Mouse (Mus musculus): ENCODE data around the gene Mtx2. TPM values are rescaled to one million over a fixed set of nuclear protein-coding genes. Genes with fewer than 3 reads are reported as not detected.

Mtx2 gene
- polyA plus RNA-seq (2015; fragmentation: Nextera tagmentation; extraction: Ambion mirVana): 156 and 166 TPM in 2 replicates

DNA sequence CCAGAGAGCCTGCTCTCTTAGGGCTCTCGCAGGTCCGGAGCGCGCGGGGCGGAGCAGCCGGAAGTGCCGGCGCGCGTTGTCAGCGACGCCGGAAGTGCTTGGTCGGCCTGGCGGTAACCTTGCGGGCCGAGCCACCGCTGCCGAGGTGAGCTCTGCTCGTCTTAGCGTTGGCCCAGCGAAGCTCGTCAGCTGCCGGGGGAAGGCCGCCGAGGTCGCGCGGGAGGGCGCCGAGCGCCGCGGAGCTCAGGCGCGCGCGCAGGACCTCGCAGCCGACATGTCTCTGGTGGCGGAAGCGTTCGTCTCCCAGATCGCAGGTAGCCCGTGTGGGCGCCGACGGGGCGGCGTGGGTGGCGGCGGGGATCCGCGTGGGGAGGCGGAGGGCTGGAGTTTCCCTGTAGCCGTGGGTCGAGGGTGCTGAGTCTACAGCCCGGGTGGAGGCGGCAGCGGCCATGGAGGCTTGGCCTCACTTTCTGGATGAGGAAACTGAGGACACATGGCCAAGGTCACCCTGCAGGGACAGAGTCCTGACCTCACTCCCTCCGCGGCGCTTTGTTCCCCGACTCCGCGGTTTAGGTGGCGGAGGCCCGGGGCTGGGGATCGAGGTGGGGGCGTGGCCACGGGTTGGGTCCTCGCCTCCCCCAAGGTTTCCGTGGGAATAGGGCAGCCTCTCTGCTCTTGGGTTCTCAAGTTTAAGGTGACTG is at the start of gene Mtx2:
Gene Mtx2, plus strand, starts transcription at position 74 of the 701 bp plus-strand sequence.
- peak; percentile 95 for ATAC-seq (ENCODE audit: low read depth)

GRCm38 (mm10) chr2:74777536-74778275 is 47.9 kb upstream of the Mtx2 start:
- no peaks in the 10 kb centered on the region for H3K27me3 ChIP-seq
- no peak overlapping the region for H3K4me2 ChIP-seq
- 69% methylated on average over 13 of the region's 13 CpGs for WGBS
- no peak overlapping the region for H3K27ac ChIP-seq (replicated peaks)
- no peak for ATAC-seq (ENCODE audit: low read depth)
- H3K9ac ChIP-seq: no peak overlapping the region
- H3K9me3 ChIP-seq: no peaks in the 10 kb centered on the region
- no peaks in the 10 kb centered on the region; the same call in 1 of the 2 replicates for H3K4me1 ChIP-seq (replicated peaks)
- no peak overlapping the region for H3K4me3 ChIP-seq
- H3K36me3 ChIP-seq: no peaks in the 10 kb centered on the region

More for the DNA sequence above, at the start of gene Mtx2:
- H3K36me3 ChIP-seq: no peaks in the 10 kb centered on the region
- H3K4me1 ChIP-seq (replicated peaks): peaks cover 11% of the 10 kb centered on the region
- peak within 1 kb of the TSS; percentile 92 for H3K9ac ChIP-seq
- no peaks in the 10 kb centered on the region for H3K27me3 ChIP-seq
- no peaks in the 10 kb centered on the region for H3K9me3 ChIP-seq
- under 1% methylated on average over 74 of the region's 74 CpGs for WGBS
- peak within 1 kb of the TSS; percentile 86 for H3K4me2 ChIP-seq
- peak within 1 kb of the TSS; percentile 88 for H3K4me3 ChIP-seq
- H3K27ac ChIP-seq (replicated peaks): peak within 1 kb of the TSS; percentile 91

DNA sequence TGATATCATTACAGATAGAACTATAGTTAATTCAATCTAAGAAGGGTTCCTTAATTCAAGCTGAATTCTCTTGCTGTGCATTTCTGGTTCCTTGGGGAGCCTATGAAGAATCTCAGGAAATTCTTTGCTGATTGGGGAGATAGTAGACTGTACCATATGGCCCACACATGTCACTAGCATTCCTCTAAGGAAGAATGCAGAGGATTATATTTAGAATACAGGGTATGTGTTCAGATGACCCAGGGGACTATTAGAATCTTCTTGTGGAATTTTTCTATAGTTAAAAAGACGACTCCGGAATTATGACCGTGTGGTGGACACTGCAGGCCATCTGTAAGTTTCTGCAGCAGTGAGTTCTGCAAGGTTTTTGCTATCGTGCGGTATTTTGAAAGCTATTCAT is 44.2 kb upstream of the Mtx2 start:
- no peaks in the 10 kb centered on the region; the same call in 1 of the 2 replicates for H3K4me1 ChIP-seq (replicated peaks)
- H3K4me2 ChIP-seq: no peak overlapping the region
- H3K27me3 ChIP-seq: no peaks in the 10 kb centered on the region
- no peak overlapping the region for H3K4me3 ChIP-seq
- no peak overlapping the region for H3K27ac ChIP-seq (replicated peaks)
- WGBS: 80% methylated on average over 5 of the region's 5 CpGs
- no peak for ATAC-seq (ENCODE audit: low read depth)
- no peaks in the 10 kb centered on the region for H3K9me3 ChIP-seq
- H3K9ac ChIP-seq: no peak overlapping the region
- H3K36me3 ChIP-seq: no peaks in the 10 kb centered on the region

DNA sequence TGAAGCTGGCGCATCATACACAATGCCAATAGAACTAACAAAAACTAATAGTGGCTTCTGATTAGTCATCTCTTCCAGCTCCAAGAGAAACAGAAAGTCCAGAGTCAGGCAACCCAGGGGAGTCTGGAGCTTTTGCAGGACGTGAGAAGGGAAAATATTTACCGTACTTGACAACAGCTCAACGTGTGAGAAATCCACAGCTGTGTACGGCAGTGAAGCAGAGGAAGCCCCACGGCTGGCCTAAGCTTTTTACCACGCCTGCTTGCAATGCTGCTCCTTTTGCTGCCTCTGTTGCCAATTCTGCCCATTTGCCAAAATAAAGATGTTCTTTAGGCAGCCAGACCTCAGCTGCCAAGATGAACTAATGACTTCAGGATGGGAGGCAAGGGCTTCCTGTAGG is 30.1 kb upstream of the Mtx2 start:
- Histone ChIP-seq H3K9me3 (no peaks in the 10 kb centered on the region), H3K4me3 (no peak overlapping the region), H3K9ac (no peak overlapping the region), H3K36me3 (no peaks in the 10 kb centered on the region), H3K27me3 (no peaks in the 10 kb centered on the region), H3K27ac (replicated peaks) (no peak overlapping the region), H3K4me2 (no peak overlapping the region), H3K4me1 (replicated peaks) (no peaks in the 10 kb centered on the region)
- WGBS: 52% methylated on average over 7 of the region's 7 CpGs
- ATAC-seq (ENCODE audit: low read depth): no peak

DNA sequence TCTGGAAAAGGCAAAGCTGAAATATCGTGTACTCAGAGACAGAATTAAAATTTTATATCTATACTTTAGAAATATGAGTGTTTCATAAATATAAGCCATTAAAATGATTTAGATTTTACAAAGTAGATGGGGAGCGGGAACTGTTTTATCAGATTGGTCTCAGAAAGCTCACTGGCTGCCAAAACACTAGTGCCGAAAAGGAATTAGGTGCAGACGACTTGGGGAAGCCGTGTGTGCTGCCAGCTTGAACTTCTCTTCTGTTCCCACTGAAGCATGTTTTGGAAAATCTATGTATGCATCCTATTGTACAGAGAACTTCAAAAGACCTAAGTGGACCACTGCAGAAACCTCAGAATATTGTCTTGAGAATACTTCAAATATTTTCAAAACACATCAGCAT is 17.2 kb upstream of the Mtx2 start:
- no peaks in the 10 kb centered on the region for H3K9me3 ChIP-seq

DNA sequence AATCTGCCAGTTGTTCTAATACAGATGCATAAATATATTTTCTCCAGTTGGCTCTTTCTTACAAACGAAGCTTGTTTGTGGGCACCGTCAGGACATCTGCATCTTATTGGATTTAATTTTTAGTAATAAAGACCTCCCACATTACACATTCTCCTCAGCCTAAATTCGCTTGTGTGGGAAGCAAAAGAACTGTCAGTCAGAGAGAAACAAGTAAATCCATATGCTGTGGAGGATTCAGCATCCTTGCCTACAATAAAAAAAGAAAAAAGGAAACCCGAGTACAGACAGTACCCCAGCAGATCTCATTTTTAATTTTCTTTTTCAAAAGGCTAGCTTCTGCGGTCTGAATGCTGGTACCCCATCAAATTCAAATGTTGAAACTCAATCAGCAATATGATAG is 2.9 kb upstream of the Mtx2 start:
- H3K27me3 ChIP-seq: no peaks in the 10 kb centered on the region
- H3K27ac ChIP-seq (replicated peaks): no peak overlapping the region
- 84% methylated on average over 5 of the region's 5 CpGs for WGBS
- ATAC-seq (ENCODE audit: low read depth): no peak
- no peaks in the 10 kb centered on the region for H3K9me3 ChIP-seq
- H3K4me2 ChIP-seq: no peak overlapping the region
- H3K9ac ChIP-seq: no peak overlapping the region
- H3K4me3 ChIP-seq: no peak overlapping the region
- peaks cover 11% of the 10 kb centered on the region for H3K4me1 ChIP-seq (replicated peaks)
- H3K36me3 ChIP-seq: no peaks in the 10 kb centered on the region

More for the DNA sequence above, 17.2 kb upstream of the Mtx2 start:
- Histone ChIP-seq H3K4me1 (replicated peaks) (no peaks in the 10 kb centered on the region), H3K27ac (replicated peaks) (no peak overlapping the region), H3K4me3 (no peak overlapping the region), H3K27me3 (no peaks in the 10 kb centered on the region), H3K9ac (no peak overlapping the region), H3K36me3 (no peaks in the 10 kb centered on the region), H3K4me2 (no peak overlapping the region)
- ATAC-seq (ENCODE audit: low read depth): no peak
- 77% methylated on average over 5 of the region's 5 CpGs for WGBS

GRCm38 (mm10) chr2:74825371-74825729 is 253 bp upstream of the Mtx2 start:
- Histone ChIP-seq H3K9me3 (no peaks in the 10 kb centered on the region), H3K4me1 (replicated peaks) (peaks cover 11% of the 10 kb centered on the region), H3K4me2 (peak overlapping the region; percentile 86), H3K27ac (replicated peaks) (peak overlapping the region; percentile 91), H3K27me3 (no peaks in the 10 kb centered on the region), H3K36me3 (no peaks in the 10 kb centered on the region), H3K4me3 (peak overlapping the region; percentile 88), H3K9ac (peak overlapping the region; percentile 92)
- ATAC-seq (ENCODE audit: low read depth): peak; percentile 66
- WGBS: 69% methylated on average over 3 of the region's 3 CpGs

GRCm38 (mm10) chr2:74846992-74847391 is 21.4 kb downstream of the Mtx2 start:
- no peaks in the 10 kb centered on the region for H3K9me3 ChIP-seq
- H3K4me3 ChIP-seq: no peak overlapping the region
- H3K4me2 ChIP-seq: no peak overlapping the region
- H3K27ac ChIP-seq (replicated peaks): no peak overlapping the region
- peaks cover 13% of the 10 kb centered on the region for H3K4me1 ChIP-seq (replicated peaks)
- no peaks in the 10 kb centered on the region for H3K27me3 ChIP-seq
- ATAC-seq (ENCODE audit: low read depth): no peak
- no peaks in the 10 kb centered on the region for H3K36me3 ChIP-seq
- H3K9ac ChIP-seq: no peak overlapping the region
- 74% methylated on average over 5 of the region's 5 CpGs for WGBS

GRCm38 (mm10) chr2:74847516-74847915 is 21.9 kb downstream of the Mtx2 start:
- Histone ChIP-seq H3K27ac (replicated peaks) (no peak overlapping the region; the same call in 1 of the 2 replicates), H3K4me2 (no peak overlapping the region), H3K4me3 (no peak overlapping the region), H3K4me1 (replicated peaks) (peaks cover 13% of the 10 kb centered on the region), H3K27me3 (no peaks in the 10 kb centered on the region), H3K9ac (no peak overlapping the region), H3K9me3 (no peaks in the 10 kb centered on the region), H3K36me3 (no peaks in the 10 kb centered on the region)
- ATAC-seq (ENCODE audit: low read depth): peak; percentile 65
- 26% methylated on average over 2 of the region's 2 CpGs for WGBS

- WGBS: 45% methylated on average over 1 of the region's 1 CpGs
- Histone ChIP-seq H3K27ac (replicated peaks) (no peak overlapping the region), H3K4me3 (no peak overlapping the region), H3K36me3 (no peaks in the 10 kb centered on the region), H3K9ac (no peak overlapping the region), H3K9me3 (no peaks in the 10 kb centered on the region), H3K27me3 (no peaks in the 10 kb centered on the region), H3K4me2 (no peak overlapping the region), H3K4me1 (replicated peaks) (peaks cover 13% of the 10 kb centered on the region)
- no peak for ATAC-seq (ENCODE audit: low read depth)
These were observed 24.4 kb downstream of the Mtx2 start for GRCm38 (mm10) chr2:74850036-74850435.

DNA sequence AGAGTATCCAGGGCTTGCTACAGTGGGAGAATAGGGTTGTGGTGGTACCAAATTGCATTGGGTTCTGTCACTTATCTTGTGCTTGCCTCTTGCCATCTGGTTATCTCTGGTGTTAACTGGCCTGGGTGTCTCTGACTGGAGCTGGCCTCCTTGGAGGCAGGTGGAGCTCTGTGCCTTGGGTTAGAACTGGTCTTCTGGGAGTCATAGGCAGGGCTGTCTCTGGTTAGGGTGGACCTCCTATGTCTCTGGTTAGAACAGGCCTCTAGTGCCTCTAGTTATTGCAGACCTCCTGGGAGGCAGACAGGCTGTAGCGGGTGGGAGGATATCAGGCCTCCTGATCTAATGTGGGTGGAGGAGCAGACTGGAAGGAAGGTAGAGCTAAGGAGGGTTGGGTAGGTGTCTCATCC is 36.5 kb downstream of the Mtx2 start:
- Histone ChIP-seq H3K9ac (no peak overlapping the region), H3K27me3 (no peaks in the 10 kb centered on the region), H3K27ac (replicated peaks) (no peak overlapping the region), H3K36me3 (peaks cover 10% of the 10 kb centered on the region; the same call in 1 of the 2 replicates), H3K4me1 (replicated peaks) (no peaks in the 10 kb centered on the region), H3K4me2 (no peak overlapping the region), H3K9me3 (no peaks in the 10 kb centered on the region), H3K4me3 (no peak overlapping the region)
- ATAC-seq (ENCODE audit: low read depth): no peak
- WGBS: 89% methylated on average over 1 of the region's 1 CpGs

DNA sequence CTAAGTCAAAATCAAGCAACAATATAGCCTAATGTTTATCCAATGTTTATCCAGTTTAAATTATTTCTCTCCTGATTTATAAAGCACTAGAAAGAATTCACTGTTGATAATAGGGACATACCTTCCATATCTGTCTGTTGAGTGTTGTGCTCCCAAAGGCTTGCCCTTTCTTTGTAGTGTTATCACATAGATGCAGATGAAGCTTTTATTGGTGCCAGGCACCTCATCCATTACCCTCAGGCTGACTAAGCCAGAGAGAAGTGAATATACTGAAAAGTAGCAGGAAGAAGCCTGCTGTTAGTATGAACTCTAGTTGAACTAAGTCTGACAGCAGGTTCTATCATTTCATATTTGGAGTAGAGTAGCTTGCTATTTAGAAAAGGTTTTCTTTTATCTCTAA is 39.8 kb downstream of the Mtx2 start:
- H3K9ac ChIP-seq: no peak overlapping the region
- H3K9me3 ChIP-seq: no peaks in the 10 kb centered on the region
- no peaks in the 10 kb centered on the region for H3K4me1 ChIP-seq (replicated peaks)
- H3K4me2 ChIP-seq: no peak overlapping the region
- no peaks in the 10 kb centered on the region for H3K27me3 ChIP-seq
- no peak overlapping the region for H3K27ac ChIP-seq (replicated peaks)
- peaks cover 10% of the 10 kb centered on the region; the same call in 1 of the 2 replicates for H3K36me3 ChIP-seq
- no peak overlapping the region for H3K4me3 ChIP-seq
- ATAC-seq (ENCODE audit: low read depth): no peak
